Mouse (Mus musculus): ENCODE measurements around the gene B3glct. TPM values are rescaled to one million over a fixed set of nuclear protein-coding genes. Genes with fewer than 3 reads are reported as not detected.

B3glct gene
- total and polyA plus RNA-seq, 2 experiments, result 0.66 to 1.1 TPM

DNA sequence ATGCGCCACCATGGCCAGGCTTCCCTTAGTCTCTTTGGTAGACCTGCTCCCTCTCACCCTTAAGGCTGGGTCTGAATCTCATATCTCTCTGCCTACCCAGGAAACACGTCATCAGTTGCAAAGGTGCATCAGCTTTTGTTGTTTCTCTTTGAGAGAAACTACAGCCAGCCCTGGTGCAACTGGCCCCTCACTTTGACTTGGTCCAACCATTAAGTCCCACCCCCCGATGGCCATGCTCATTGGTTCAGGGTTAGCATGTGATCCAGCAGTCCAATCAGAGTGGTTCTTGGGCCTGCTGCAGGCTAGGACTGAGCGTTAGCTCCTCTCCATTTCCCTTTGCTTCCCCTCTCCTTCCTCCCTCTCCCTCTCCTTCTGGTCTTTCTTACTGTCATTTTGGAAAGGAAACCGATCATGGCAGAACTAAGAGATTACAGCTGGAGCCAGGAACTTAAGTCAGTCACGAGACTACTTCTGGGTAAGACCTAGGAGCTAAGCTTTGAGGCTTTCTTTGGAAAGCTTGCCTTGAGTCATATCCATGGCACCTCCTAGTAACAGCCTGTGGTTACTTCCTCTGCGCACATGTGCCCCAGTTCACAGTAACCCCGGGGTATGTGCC lies 36.6 kb upstream of the B3glct start:
- Histone ChIP-seq H3K4me1 (ENCODE audit: control insufficient read depth, insufficient read depth, low read length) (no peaks in the 10 kb centered on the region), H3K36me3 (ENCODE audit: control insufficient read depth, insufficient read depth, low read length) (no peaks in the 10 kb centered on the region), H3K27ac (replicated peaks; ENCODE audit: insufficient read depth, low read depth, low read length) (no peak overlapping the region), H3K27me3 (ENCODE audit: control insufficient read depth, insufficient read depth, low read length) (0 out of 2 replicates have a peak, but pooled peaks cover 4% of the 10 kb centered on the region), H3K9ac (ENCODE audit: low read depth, low read length) (no peak overlapping the region), H3K79me2 (ENCODE audit: control insufficient read depth, insufficient read depth, low read length) (no peaks in the 10 kb centered on the region), H3K4me3 (ENCODE audit: insufficient read depth, low read depth, low read length) (no peak overlapping the region)
- no peak for DNase-seq (ENCODE audit: extremely low read depth, low read depth, low spot score)
- no peak for TF ChIP-seq CTCF (IDR thresholded peaks at IDR 0.05; ENCODE audit: low read depth, low read length)
- TF ChIP-seq POLR2A (IDR thresholded peaks at IDR 0.05; ENCODE audit: extremely low read depth, insufficient read depth, low read length), result no peak
- 81% methylated on average over 8 of the region's 8 CpGs for WGBS

DNA sequence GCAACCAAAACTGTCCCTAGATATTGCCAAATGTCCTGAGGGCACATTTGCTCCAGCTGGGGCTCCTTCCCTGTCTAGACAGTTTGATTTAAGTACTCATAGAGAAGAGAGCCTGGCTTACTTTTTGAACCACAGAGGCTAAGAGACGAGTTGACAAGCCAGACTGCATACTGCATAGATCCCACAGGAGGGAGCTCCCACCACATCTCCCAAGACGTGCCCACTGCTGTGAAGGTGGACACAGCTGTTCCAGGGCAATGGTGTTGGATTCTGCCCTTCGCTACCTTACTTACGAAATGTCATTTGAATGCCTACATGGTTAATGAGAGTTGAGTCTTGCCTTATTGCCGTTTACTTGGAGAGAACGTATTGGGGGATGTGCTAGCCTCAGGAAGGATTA lies 35.7 kb upstream of the B3glct start:
- Histone ChIP-seq H3K4me1 (ENCODE audit: control insufficient read depth, insufficient read depth, low read length) (no peaks in the 10 kb centered on the region), H3K27ac (replicated peaks; ENCODE audit: insufficient read depth, low read depth, low read length) (no peak overlapping the region), H3K27me3 (ENCODE audit: control insufficient read depth, insufficient read depth, low read length) (peaks cover 4% of the 10 kb centered on the region; the same call in 1 of the 2 replicates), H3K4me3 (ENCODE audit: insufficient read depth, low read depth, low read length) (no peak overlapping the region), H3K9ac (ENCODE audit: low read depth, low read length) (no peak overlapping the region), H3K79me2 (ENCODE audit: control insufficient read depth, insufficient read depth, low read length) (no peaks in the 10 kb centered on the region), H3K36me3 (ENCODE audit: control insufficient read depth, insufficient read depth, low read length) (no peaks in the 10 kb centered on the region)
- TF ChIP-seq POLR2A (IDR thresholded peaks at IDR 0.05; ENCODE audit: extremely low read depth, insufficient read depth, low read length) (no peak), CTCF (IDR thresholded peaks at IDR 0.05; ENCODE audit: low read depth, low read length) (no peak)
- DNase-seq (ENCODE audit: extremely low read depth, low read depth, low spot score), result no peak
- WGBS, result 63% methylated on average over 6 of the region's 6 CpGs

DNA sequence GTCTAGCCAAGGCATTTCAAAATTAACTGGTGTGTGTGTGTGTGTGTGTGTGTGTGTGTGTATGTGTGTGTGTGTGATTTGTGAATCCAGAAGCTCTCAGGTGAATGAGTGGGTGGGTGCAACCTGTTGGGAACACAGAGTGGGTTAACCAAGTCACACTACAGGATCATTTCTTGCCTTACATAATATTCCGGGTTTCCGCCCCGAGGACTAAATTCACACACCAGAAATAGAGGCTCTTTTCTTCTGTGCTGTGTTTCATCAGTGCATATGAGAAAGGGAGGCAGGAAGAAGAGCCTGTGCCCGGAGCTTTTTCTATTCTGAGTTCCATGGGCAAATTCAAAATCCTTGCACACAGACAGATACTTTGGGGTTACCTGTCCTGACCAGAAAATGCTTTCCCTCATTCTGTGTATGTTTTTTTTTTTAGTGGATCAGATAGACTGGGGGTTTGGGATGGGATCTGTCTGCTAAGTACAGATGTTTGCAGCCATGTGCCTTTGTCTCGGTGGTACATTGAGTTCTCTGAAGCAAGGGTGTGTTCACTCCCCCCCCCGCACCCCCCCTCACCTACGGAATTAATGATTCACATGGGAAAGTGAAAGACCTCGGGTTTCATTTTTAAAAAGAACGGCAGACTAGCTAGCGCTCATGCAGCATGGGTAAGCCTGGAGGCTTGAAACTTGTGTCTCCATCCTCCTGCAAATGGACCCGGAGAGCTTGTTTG lies 35.1 kb upstream of the B3glct start:
- Histone ChIP-seq H3K27ac (replicated peaks; ENCODE audit: insufficient read depth, low read depth, low read length) (no peak overlapping the region), H3K36me3 (ENCODE audit: control insufficient read depth, insufficient read depth, low read length) (no peaks in the 10 kb centered on the region), H3K9ac (ENCODE audit: low read depth, low read length) (no peak overlapping the region), H3K27me3 (ENCODE audit: control insufficient read depth, insufficient read depth, low read length) (peaks cover 4% of the 10 kb centered on the region; the same call in 1 of the 2 replicates), H3K79me2 (ENCODE audit: control insufficient read depth, insufficient read depth, low read length) (no peaks in the 10 kb centered on the region), H3K4me3 (ENCODE audit: insufficient read depth, low read depth, low read length) (no peak overlapping the region), H3K4me1 (ENCODE audit: control insufficient read depth, insufficient read depth, low read length) (no peaks in the 10 kb centered on the region)
- no peak for TF ChIP-seq POLR2A (IDR thresholded peaks at IDR 0.05; ENCODE audit: extremely low read depth, insufficient read depth, low read length)
- no peak for TF ChIP-seq CTCF (IDR thresholded peaks at IDR 0.05; ENCODE audit: low read depth, low read length)
- 71% methylated on average over 11 of the region's 11 CpGs for WGBS
- DNase-seq (ENCODE audit: extremely low read depth, low read depth, low spot score), result no peak

DNA sequence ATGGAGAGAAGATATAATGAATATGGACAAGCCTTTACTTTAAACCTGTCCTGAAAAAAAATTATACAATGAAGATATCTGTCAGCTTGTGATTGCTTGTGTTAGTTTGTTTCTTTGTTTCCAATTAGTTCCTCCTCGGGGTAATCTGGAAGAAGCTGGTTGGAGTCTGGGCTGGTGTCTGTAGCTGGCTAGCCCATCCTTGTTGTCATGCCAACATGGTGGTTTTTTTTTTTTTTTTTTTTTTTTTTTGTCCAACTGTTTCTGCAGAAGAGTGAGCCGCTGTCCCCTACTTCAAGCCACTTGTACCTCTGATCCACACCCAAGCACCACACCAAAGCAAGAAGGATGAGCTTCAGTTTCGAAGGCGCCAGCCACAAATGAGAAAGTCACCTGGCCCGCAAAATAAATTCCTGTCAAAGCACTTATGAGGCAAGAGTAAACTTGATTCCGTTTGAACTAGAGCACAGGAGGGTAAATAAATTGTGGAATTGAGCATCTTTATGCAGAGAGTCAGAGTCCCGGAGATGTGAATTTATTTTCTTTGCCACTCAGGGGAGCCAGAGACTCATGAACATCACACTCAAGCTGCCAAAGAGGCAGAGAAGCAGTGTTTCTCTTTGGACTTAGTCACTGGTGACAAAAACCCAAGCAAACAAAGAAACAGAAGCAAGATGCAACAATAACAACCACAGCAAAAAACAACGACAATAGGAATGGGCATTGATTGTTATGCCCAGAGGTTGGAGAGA lies 30.5 kb upstream of the B3glct start:
- Histone ChIP-seq H3K9ac (ENCODE audit: low read depth, low read length) (no peak overlapping the region), H3K4me1 (ENCODE audit: control insufficient read depth, insufficient read depth, low read length) (peaks cover 2% of the 10 kb centered on the region; the same call in 1 of the 2 replicates), H3K79me2 (ENCODE audit: control insufficient read depth, insufficient read depth, low read length) (no peaks in the 10 kb centered on the region), H3K27me3 (ENCODE audit: control insufficient read depth, insufficient read depth, low read length) (peaks cover 2% of the 10 kb centered on the region; the same call in 1 of the 2 replicates), H3K36me3 (ENCODE audit: control insufficient read depth, insufficient read depth, low read length) (no peaks in the 10 kb centered on the region), H3K27ac (replicated peaks; ENCODE audit: insufficient read depth, low read depth, low read length) (no peak overlapping the region), H3K4me3 (ENCODE audit: insufficient read depth, low read depth, low read length) (no peak overlapping the region)
- DNase-seq (ENCODE audit: extremely low read depth, low read depth, low spot score), result no peak
- 70% methylated on average over 8 of the region's 8 CpGs for WGBS
- no peak for TF ChIP-seq CTCF (IDR thresholded peaks at IDR 0.05; ENCODE audit: low read depth, low read length)
- no peak for TF ChIP-seq POLR2A (IDR thresholded peaks at IDR 0.05; ENCODE audit: extremely low read depth, insufficient read depth, low read length)

DNA sequence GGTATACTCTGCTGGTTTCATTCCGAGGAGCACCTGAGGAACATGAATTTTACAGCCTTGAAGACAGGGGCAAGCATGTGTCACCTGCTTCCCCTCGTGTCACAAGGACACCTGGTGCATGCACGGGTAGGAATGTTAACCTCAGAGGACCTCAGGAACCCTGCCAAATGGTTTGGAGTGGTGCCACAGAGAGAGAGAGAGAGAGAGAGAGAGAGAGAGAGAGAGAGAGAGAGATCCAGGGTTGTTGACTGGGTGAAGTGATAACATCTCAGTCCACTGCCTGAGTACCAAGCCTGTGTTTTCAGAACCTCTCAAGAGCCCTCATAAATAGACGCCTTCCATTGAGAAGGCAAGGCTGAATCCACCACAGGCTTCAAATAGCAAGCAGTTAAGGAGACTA lies 29.8 kb upstream of the B3glct start:
- H3K36me3 ChIP-seq (ENCODE audit: control insufficient read depth, insufficient read depth, low read length), result no peaks in the 10 kb centered on the region
- H3K27me3 ChIP-seq (ENCODE audit: control insufficient read depth, insufficient read depth, low read length), result no peaks in the 10 kb centered on the region; the same call in 1 of the 2 replicates
- no peak overlapping the region for H3K9ac ChIP-seq (ENCODE audit: low read depth, low read length)
- peaks cover 2% of the 10 kb centered on the region; the same call in 1 of the 2 replicates for H3K4me1 ChIP-seq (ENCODE audit: control insufficient read depth, insufficient read depth, low read length)
- DNase-seq (ENCODE audit: extremely low read depth, low read depth, low spot score), result no peak
- H3K27ac ChIP-seq (replicated peaks; ENCODE audit: insufficient read depth, low read depth, low read length), result no peak overlapping the region
- no peak for TF ChIP-seq POLR2A (IDR thresholded peaks at IDR 0.05; ENCODE audit: extremely low read depth, insufficient read depth, low read length)
- TF ChIP-seq CTCF (IDR thresholded peaks at IDR 0.05; ENCODE audit: low read depth, low read length), result no peak
- no peak overlapping the region for H3K4me3 ChIP-seq (ENCODE audit: insufficient read depth, low read depth, low read length)
- H3K79me2 ChIP-seq (ENCODE audit: control insufficient read depth, insufficient read depth, low read length), result no peaks in the 10 kb centered on the region
- WGBS, result 28% methylated on average over 4 of the region's 4 CpGs
